Mouse (Mus musculus) right cerebral cortex, postnatal 25 days (tissue): Measurements from ENCODE around the gene Gm21093.
"Not testable (repeated sequence)": the region's sequence is repeated elsewhere in the genome, so short reads cannot be mapped to it uniquely, and the experiment has no call there.

Source experiments
- DNase-seq: peaks from one replicate; pipeline ENCODE4 v3.0.0; 2022

Gene Gm21093

GRCm38 (mm10) chr4:42034626-42035025 is at the start of gene Gm21093:
Gene Gm21093, minus strand, starts transcription at chr4:42034726.
- DNase-seq, result not testable (repeated sequence)
